Mouse (Mus musculus) hindbrain, postnatal 0 days (tissue): ENCODE results near the gene Gpr37l1. TPM values are rescaled to one million over a fixed set of nuclear protein-coding genes. Genes with fewer than 3 reads are reported as not detected.

Experiments
- ATAC-seq: fragments of 200-750 bp; cut with Nextera tagmentation; 2 replicates; pipeline ENCODE4 v1.8.0; 2017; ENCODE audit warnings: mild to moderate bottlenecking, moderate TSS enrichment, moderate library complexity
- DNase-seq: peaks from one replicate; pipeline ENCODE4 v3.0.0-alpha.2; 2015; ENCODE audit warnings: low spot score
- H3K27ac ChIP-seq: fragments of 300-500 bp; sonication (generic); 2 replicates; pipeline ENCODE4 v1.5.1; 2014; ENCODE audit warnings: mild to moderate bottlenecking
- H3K27me3 ChIP-seq: fragments of 300-500 bp; sonication (generic); 2 replicates; pipeline ENCODE4 v1.6.1; 2014; ENCODE audit warnings: low read length, mixed read lengths; ENCODE audit not compliant: insufficient read depth
- H3K36me3 ChIP-seq: fragments of 300-500 bp; sonication (generic); 2 replicates; pipeline ENCODE4 v1.6.1; 2014; ENCODE audit warnings: low read length, mixed read lengths; ENCODE audit not compliant: insufficient read depth
- H3K4me1 ChIP-seq: fragments of 300-500 bp; sonication (generic); 2 replicates; pipeline ENCODE4 v1.6.1; 2014; ENCODE audit warnings: antibody characterized with exemption, low read length, mixed read lengths; ENCODE audit not compliant: insufficient read depth
- H3K4me2 ChIP-seq: fragments of 300-500 bp; sonication (generic); 2 replicates; pipeline ENCODE4 v1.6.1; 2014; ENCODE audit warnings: low read depth, mild to moderate bottlenecking, low read length, moderate library complexity, mixed read lengths
- H3K4me3 ChIP-seq: fragments of 300-500 bp; sonication (generic); 2 replicates; pipeline ENCODE4 v1.5.1; 2014; ENCODE audit warnings: low read length
- H3K9ac ChIP-seq: fragments of 300-500 bp; sonication (generic); replicated peaks from 2 replicates; pipeline ENCODE4 v1.6.1; 2014; ENCODE audit warnings: mild to moderate bottlenecking, low read length, moderate library complexity, mixed read lengths
- H3K9me3 ChIP-seq: fragments of 300-500 bp; sonication (generic); 2 replicates; pipeline ENCODE4 v1.6.1; 2016; ENCODE audit warnings: low read length, mixed read lengths
- CTCF ChIP-seq: IDR thresholded peaks from 2 replicates; pipeline ENCODE4 v1.5.1; 2016; ENCODE audit warnings: antibody characterized with exemption, control low read depth, low read depth
- WGBS: fragments of 180-500 bp; shearing (Covaris S2); extraction: QIAGEN DNeasy Blood & Tissue Kit; methylation state at CpG from one replicate; pipeline ENCODE4 v1.1.7; 2014; 5-methylcytosine and 5-hydroxymethylcytosine counted together
- polyA plus RNA-seq: library from polyadenylated mRNA; unstranded; fragments of >200 nt; fragmentation: Nextera tagmentation; extraction: Ambion mirVana; gene quantifications from 2 replicates; pipeline ENCODE4 v1.2.1, GENCODE M21; 2015
- total RNA-seq: library from RNA; depleted of rRNA; stranded (reverse); fragments of >200 nt; gene quantifications from 2 replicates; pipeline ENCODE4 v1.2.3, GENCODE M21; 2014

Gene Gpr37l1
- total and polyA plus RNA-seq, 2 experiments from 2014 or later: 24.9 to 66.3 TPM

DNA sequence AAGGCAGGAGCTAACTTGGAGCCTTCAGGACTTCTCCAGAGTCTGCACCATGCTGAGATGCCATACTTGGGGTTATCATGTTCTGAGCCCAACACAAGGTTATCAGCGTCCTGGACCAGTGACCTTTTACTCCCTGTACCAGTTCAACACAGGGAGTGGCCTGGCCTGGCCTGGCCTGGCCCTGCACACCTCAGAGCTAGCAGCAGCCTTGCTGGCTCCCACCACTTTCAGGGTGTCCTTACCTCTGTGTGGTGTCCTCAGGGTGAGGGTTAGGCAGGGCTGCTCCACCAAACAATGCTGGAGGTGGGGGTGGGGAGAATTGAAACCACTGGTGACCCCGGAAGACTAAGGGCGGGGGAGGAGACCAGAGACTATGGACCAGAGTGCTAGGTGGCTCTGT, 15.5 kb upstream of the Gpr37l1 start:
- TF ChIP-seq CTCF: no peak
- H3K27me3 ChIP-seq: no peaks in the 10 kb centered on the region
- H3K27ac ChIP-seq: no peak overlapping the region
- peaks cover 3% of the 10 kb centered on the region; the same call in 1 of the 2 replicates for H3K4me1 ChIP-seq
- H3K36me3 ChIP-seq: no peaks in the 10 kb centered on the region
- ATAC-seq (no peak), DNase-seq (no peak)
- WGBS: 82% methylated on average over 3 of the region's 3 CpGs
- H3K4me2 ChIP-seq: no peak overlapping the region
- no peak overlapping the region for H3K4me3 ChIP-seq
- no peak overlapping the region for H3K9ac ChIP-seq
- H3K9me3 ChIP-seq: no peaks in the 10 kb centered on the region

DNA sequence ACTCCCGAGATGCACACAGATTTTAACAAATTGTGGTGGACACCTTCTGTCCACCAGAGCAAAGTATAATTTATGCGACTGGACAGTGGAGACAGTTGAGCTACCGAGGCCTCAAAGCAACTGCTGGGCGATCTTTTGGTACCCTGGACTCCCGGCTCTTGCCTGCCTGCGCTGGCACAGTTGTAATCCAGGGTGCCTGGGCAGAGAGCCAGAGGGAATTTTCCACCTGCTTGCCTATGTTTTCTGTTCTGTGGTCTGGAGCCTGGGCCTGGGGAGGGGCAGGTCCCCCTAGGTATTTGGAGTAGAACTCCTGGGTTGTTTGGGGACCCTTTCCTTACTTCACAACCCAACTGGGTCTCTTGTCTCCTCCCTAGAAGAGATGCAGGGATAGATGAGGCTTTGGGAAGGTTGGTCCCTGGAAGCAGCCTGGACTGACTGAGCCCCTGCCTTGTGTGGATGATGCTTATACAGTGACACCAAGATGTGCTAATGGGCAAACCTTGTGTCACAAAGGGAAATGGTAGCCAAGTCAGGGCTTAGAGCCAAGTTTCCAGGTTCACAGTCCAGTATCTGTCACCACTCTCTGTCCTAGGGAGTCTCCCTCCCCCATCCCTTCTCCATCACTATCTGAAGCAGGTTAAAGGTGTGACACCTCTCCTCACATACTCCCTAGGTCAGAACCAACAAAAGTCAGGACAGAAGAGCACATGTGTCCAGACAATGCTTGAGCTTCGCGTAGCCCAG, 14.6 kb upstream of the Gpr37l1 start:
- H3K4me3 ChIP-seq: no peak overlapping the region
- H3K4me1 ChIP-seq: peaks cover 3% of the 10 kb centered on the region; the same call in 1 of the 2 replicates
- no peaks in the 10 kb centered on the region for H3K9me3 ChIP-seq
- no peak overlapping the region for H3K9ac ChIP-seq
- DNase-seq: no peak
- no peak overlapping the region for H3K4me2 ChIP-seq
- H3K27ac ChIP-seq: no peak overlapping the region
- ATAC-seq: no peak
- WGBS: 61% methylated on average over 8 of the region's 8 CpGs
- no peak for TF ChIP-seq CTCF
- H3K36me3 ChIP-seq: no peaks in the 10 kb centered on the region
- H3K27me3 ChIP-seq: no peaks in the 10 kb centered on the region

DNA sequence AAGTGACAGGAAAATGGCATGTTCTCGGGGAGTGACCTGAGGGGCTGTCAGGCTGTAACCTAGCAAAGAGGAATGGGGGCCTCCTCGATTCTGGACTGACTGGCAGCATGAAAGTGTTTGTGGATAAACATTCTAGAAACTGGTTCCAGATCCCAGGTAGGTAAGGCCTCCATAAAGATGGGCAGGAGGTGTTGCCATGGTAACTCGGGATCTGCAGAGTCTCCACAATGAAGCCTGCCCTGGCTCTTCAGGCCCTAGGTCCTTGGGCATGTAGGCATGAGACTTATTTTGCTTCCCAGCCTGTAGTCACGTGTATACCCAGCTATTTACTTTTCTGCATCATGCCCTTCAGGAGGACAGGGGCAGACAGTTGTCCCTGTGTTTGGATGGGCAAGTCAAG, 13.8 kb upstream of the Gpr37l1 start:
- Histone ChIP-seq H3K4me2 (no peak overlapping the region), H3K36me3 (no peaks in the 10 kb centered on the region), H3K27me3 (no peaks in the 10 kb centered on the region), H3K9ac (no peak overlapping the region), H3K27ac (no peak overlapping the region), H3K4me3 (no peak overlapping the region), H3K4me1 (no peaks in the 10 kb centered on the region), H3K9me3 (no peaks in the 10 kb centered on the region)
- ATAC-seq (peak; percentile 35; the same call in 1 of the 2 replicates), DNase-seq (peak; percentile 44)
- 72% methylated on average over 4 of the region's 4 CpGs for WGBS
- TF ChIP-seq CTCF: no peak

DNA sequence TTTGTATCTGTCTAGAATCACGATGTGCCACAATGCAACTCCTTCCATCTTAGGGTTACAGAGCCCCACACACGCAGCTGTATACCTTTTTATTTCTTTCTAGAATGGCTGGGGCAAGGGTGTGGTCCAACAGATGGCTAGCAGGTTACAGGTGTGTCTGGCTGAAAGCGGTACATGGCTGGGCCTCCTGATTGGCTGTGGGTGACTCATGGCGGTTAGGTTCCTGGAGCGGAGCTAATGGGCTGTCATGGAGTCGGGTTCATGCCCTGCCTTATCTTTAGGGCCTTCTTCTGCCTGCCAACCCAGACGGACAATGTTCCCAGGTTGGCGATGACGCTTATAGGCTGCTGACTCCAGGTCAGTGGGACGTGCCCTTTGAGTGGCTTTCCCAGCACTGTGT, 13.3 kb upstream of the Gpr37l1 start:
- H3K9me3 ChIP-seq: no peaks in the 10 kb centered on the region
- no peak for TF ChIP-seq CTCF
- ATAC-seq (no peak), DNase-seq (no peak)
- H3K4me3 ChIP-seq: no peak overlapping the region
- no peaks in the 10 kb centered on the region for H3K4me1 ChIP-seq
- H3K36me3 ChIP-seq: no peaks in the 10 kb centered on the region
- 88% methylated on average over 10 of the region's 10 CpGs for WGBS
- H3K9ac ChIP-seq: no peak overlapping the region
- H3K27me3 ChIP-seq: no peaks in the 10 kb centered on the region
- H3K4me2 ChIP-seq: no peak overlapping the region
- H3K27ac ChIP-seq: no peak overlapping the region

DNA sequence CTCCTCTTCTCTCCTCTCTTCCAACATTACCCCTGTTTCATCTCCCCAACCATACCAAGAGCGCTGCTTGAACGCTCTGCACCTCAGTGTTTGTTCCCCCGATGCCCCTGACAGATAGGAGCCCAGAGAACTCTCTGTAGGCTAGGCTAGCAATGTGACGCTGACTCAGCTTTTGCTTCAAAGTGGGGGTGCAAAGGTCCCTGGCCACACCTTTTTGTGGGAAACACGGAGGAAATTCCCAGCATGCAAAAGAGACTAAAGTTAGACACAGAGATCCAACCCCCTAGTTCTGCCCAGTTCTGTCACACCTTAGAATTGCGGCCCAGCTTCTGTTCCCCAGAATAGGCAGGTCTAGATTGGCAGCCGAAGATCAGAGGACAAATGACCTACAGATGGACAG, 11.4 kb upstream of the Gpr37l1 start:
- 91% methylated on average over 7 of the region's 7 CpGs for WGBS
- H3K9me3 ChIP-seq: no peaks in the 10 kb centered on the region
- TF ChIP-seq CTCF: no peak
- no peaks in the 10 kb centered on the region for H3K4me1 ChIP-seq
- DNase-seq (no peak), ATAC-seq (no peak)
- no peak overlapping the region for H3K4me2 ChIP-seq
- H3K4me3 ChIP-seq: no peak overlapping the region
- no peaks in the 10 kb centered on the region for H3K27me3 ChIP-seq
- no peaks in the 10 kb centered on the region for H3K36me3 ChIP-seq
- H3K9ac ChIP-seq: no peak overlapping the region
- no peak overlapping the region for H3K27ac ChIP-seq

DNA sequence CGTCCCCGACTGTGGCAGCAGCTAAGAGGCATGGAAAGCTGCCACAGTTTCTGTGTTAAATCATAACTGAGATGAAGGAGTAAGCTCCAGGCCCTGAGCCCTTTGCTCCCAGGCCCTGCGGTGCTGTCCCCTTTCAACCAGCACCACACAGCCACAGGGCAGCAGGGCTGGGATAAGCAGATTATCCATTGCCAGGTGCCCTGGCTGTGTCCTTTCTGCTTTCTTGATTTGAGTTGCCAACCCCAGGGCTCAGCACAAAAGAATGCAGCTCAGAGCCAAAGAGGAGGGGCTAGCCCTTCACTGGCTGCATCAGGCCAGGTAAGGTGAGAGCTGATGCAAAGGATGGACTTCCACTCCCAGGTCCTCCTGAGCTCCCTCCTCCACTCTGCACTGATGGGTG, 10.2 kb upstream of the Gpr37l1 start:
- 81% methylated on average over 3 of the region's 3 CpGs for WGBS
- no peaks in the 10 kb centered on the region for H3K36me3 ChIP-seq
- H3K4me1 ChIP-seq: no peaks in the 10 kb centered on the region
- H3K4me3 ChIP-seq: no peak overlapping the region
- H3K27ac ChIP-seq: no peak overlapping the region
- ATAC-seq (no peak), DNase-seq (no peak)
- H3K9ac ChIP-seq: no peak overlapping the region
- TF ChIP-seq CTCF: no peak
- no peaks in the 10 kb centered on the region for H3K9me3 ChIP-seq
- H3K27me3 ChIP-seq: no peaks in the 10 kb centered on the region
- H3K4me2 ChIP-seq: no peak overlapping the region

DNA sequence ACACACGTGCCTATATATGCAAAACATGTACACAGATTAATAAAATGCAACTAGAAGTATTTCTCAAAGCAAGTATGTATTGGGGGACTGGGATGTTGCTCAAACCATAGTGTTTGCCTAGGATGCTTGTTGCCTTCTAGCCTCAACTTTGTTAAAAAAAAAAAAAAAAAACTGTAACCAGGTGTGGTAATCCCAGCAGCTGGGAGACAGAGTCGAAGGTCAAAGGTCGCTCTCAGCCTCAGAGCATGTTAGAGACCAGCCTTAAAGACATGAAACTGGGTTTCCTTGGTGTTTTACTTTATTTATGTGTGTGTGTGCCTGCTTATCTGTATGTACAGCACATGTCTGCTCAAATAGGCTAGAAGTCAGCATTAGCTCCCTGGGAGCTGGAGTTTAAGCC, 7.7 kb upstream of the Gpr37l1 start:
- Histone ChIP-seq H3K4me1 (no peaks in the 10 kb centered on the region), H3K9ac (no peak overlapping the region), H3K4me3 (no peak overlapping the region), H3K27ac (no peak overlapping the region), H3K36me3 (no peaks in the 10 kb centered on the region), H3K27me3 (no peaks in the 10 kb centered on the region), H3K9me3 (no peaks in the 10 kb centered on the region), H3K4me2 (no peak overlapping the region)
- TF ChIP-seq CTCF: no peak
- DNase-seq: no peak
- ATAC-seq: no peak
- WGBS: 74% methylated on average over 3 of the region's 3 CpGs
